Mouse (Mus musculus) bone marrow, adult 2 months (tissue): Measurements from ENCODE around the gene Opn1sw.

Experiments
- CTCF ChIP-seq: fragments of 200-500 bp; IDR thresholded peaks from 2 replicates; pipeline ENCODE4 v1.5.1; 2011; ENCODE audit warnings: low read length, control low read depth; ENCODE audit not compliant: control insufficient read depth, insufficient read depth
- POLR2A ChIP-seq: fragments of 200-500 bp; IDR thresholded peaks from 2 replicates; pipeline ENCODE4 v1.6.1; 2011; ENCODE audit warnings: low read depth, mild to moderate bottlenecking, control low read depth, low read length, borderline replicate concordance; ENCODE audit not compliant: control insufficient read depth

DNA sequence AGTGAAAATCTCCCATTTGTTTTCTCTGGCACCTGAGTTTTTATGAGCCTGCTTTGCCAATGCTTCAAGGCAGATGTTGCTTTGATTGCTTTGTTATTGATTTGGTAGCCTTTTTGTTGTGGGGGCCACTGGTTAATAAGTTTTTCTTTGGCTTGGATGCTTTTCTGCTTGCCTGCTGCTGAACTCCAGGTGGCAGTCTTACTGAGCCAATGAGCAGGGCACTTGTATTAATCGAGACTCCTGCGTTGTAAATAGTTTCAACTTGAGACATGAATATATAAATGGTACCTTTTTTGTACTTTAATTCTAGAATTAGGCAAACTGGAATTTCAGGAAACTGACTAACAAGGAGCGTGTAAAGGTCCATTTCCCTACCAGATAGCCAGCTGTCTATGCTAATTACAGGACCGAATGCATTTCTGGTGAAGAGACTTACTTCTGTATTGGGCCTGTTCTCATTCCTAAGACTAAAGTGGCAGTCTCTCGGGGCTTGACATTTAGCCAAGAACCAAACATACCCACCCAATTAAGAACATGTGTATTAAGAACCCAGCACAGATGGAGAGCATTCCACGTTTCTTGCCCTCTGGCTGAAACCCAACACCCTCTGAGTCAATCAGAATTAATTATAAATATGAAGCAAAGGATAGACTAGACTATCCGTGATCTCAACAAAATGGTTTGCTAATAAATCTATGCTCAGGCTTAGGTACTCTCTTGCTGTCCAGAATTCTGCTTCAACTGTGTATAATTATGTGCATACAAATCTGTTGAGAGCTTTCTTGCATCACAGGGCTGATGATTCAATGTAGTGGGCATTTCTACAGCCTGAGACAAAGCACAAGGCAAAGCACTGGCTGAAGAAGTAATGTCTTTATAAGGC lies 25.8 kb downstream of the Opn1sw start:
- TF ChIP-seq CTCF (no peak), POLR2A (no peak)
